Mouse (Mus musculus): Measurements from ENCODE around the gene Orai2.

- TF ChIP-seq CTCF (IDR thresholded peaks at IDR 0.05; ENCODE audit: low read depth, low read length) (no peak), POLR2A (IDR thresholded peaks at IDR 0.05; ENCODE audit: borderline replicate concordance, low read depth, low read length) (no peak)
Observed at GRCm38 (mm10) chr5:136139393-136139792, 31.1 kb downstream of the Orai2 start.

Measured in bone marrow macrophage, adult 2 months (primary cell).